Mouse (Mus musculus) urinary bladder, postnatal 4 days (tissue): ENCODE measurements at regions not wholly inside any gene's neighbourhood (a gene's known extent, or its start where the extent isn't known, plus 50 kb on each side); places are given as distances from the start of the nearest gene placed in this dataset.
"Not testable (repeated sequence)": the region's sequence is repeated elsewhere in the genome, so short reads cannot be mapped to it uniquely, and the experiment has no call there.

Experiments
- DNase-seq, 2 experiments: peaks; one replicate each; pipeline ENCODE4 v3.0.0; 2021 to 2022; ENCODE audit warnings: low spot score in 2 of 2

GRCm38 (mm10) chr6:31132396-31133190 lies 173.7 kb upstream of the Klf14 start:
- no peak for DNase-seq

DNA sequence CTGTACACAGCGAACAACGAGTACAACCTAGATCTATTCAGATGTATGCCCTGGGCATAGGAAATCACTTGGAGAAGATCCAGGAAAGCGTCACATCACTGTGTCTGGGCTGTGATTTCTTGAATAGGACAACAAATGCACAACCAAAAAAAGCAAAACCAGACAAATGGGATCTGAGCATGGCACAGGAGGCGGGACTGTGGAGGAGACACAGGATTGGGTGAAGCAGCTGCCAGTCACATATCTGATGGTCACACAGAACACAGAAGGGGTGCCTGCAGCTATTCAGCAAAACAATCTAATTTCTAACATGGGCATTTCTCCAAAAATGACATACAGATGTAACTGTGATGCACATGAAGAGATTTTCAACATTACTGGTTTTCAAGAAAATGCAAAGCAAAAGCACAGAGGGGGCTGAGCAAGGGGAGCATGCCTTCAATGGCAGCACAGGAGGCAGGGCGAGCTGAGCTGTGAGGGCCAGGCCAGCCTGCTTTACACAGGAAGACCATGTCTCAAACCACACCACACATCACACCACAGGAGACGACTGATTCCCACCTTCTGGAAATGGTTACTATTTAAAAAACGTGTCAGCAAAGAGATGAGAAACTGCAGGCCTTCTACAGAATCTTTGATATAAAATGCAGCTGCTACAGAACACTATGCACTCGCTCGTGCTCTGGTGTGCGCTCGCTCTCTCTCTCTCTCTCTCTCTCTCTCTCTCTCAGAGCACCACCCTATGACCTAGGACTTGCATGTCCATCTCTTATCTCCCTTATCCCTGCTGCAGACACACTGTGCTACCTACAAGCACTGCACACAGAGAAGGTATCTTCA lies 175.2 kb upstream of the Klf14 start:
- no peak for DNase-seq

DNA sequence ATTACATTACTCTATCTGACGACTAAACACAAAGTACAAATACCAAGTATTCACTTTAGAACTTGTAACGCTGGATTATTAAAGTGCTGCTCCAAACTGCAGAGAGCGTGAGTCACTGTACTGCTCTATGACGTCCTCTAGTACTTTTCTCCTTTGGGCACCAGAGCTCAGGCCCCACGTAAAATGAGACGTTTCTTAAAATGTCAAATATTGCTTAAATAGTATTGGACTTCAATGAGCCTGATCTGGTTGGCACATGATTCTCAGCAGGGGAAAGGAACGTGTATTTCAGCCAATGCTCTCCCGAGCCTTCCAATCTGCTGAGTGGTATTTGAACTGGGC lies 175.8 kb upstream of the Klf14 start:
- no peak for DNase-seq

DNA sequence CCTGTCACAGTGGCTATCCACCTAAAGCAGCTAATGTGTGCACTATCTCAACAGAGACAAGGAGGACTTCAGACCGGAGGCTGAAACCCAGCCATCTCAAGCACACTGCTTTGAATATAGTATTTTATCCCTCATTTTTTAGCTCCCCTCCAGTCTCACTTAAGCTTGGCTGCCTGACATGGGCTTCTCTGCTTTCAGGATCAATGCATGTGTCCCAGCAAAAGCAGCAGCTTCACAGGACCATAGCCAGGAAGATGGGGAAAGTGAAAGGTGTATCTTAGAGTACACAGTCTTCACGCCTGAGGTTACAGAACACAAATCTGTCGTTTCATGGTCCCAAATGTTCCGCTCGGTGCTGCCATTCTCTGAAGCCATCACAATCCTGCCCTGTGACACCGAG lies 176.7 kb upstream of the Klf14 start:
- no peak for DNase-seq

- DNase-seq: no peak
Measured at GRCm38 (mm10) chr6:31136895-31137294, 178.0 kb upstream of the Klf14 start.

DNA sequence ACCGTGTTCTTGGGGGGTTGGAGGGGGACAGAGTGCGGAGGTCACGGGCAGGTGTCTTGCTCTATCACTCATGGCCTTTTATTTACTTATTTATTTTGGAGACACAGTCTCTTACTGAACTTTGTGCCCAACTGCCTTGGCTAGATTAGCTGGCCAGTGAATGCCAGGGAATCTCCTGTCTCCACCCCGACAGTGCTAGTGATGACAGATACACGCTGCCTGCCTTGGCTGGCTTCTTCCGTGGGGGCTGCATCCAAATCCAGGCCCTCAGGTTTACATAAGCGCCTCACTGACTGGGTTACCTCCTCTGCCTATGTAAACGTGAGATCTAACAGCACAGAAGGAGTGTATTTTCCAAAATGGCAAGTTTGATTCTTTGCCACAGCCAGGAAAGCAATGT lies 178.5 kb upstream of the Klf14 start:
- DNase-seq: no peak

GRCm38 (mm10) chr6:31140000-31140399 lies 181.1 kb upstream of the Klf14 start:
- DNase-seq: no peak

GRCm38 (mm10) chr6:31140593-31140992 lies 181.7 kb upstream of the Klf14 start:
- no peak for DNase-seq

- no peak for DNase-seq
Measured at GRCm38 (mm10) chr6:31141486-31141885, 182.6 kb upstream of the Klf14 start.

DNA sequence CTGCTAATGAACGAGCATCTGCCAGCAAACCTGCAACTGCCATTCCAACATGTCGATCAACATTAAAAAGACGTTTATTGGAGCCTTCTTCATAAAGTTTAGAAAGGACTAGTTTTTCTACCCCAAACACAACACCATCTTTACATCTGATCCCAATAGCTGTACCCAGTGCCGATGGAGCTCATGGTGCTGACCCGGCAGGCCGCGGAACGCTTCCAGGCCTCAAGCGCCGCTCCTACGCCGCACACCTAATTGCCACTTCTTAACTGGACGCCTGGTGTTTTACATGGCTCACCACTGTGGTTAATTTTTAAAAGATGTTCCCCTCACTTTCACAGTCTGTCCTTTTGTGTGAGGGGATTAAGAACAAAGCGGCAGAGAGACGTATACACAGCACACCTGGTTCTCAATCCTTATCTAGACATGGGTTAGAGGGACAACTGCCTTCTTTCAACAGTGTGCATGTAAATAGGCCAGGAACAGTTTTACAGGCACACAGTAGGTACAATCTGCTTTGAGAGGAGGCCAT lies 183.7 kb upstream of the Klf14 start:
- DNase-seq: not testable (repeated sequence)

DNA sequence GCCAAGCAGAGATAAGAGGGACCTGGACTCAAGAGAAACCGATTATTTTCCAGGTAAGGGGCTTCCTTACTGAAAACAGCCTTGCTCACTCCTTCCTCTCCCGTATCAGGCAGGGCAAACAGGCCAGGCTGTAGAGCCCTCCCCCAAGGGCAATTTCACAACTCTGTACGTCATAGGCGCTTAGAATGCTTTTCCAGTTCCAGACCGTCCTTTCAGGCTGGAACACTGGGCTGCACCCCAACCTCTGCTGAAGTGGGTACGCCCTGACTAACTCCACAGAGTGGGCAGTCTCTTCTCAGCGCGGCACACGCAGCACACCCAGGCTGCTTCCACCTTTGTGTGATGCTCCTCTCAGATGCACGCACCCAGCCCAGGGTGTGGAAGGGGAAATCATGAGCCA lies 186.8 kb upstream of the Klf14 start:
- DNase-seq: no peak

- no peak for DNase-seq
Measured at GRCm38 (mm10) chr6:31146779-31147178, 187.9 kb upstream of the Klf14 start.

DNA sequence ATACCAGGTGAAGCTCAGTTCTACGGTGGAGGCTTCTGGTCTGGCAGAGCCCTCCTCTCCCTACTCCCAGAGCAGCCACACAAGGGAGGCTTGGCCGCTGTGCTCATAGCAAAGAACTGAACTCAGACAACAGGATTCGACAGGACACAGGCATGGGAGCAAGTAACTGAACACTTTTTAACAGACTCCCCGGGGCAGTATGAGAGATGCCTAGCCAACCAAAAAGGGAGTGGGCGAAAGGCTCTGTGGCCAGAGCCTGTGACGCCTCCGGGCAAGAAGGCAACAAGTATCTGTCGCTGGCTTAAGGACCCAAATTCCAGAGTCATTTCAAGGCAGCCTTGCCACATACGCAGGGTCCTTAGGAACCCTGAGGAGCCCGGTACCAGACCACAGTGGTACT lies 188.8 kb upstream of the Klf14 start:
- DNase-seq: no peak

DNA sequence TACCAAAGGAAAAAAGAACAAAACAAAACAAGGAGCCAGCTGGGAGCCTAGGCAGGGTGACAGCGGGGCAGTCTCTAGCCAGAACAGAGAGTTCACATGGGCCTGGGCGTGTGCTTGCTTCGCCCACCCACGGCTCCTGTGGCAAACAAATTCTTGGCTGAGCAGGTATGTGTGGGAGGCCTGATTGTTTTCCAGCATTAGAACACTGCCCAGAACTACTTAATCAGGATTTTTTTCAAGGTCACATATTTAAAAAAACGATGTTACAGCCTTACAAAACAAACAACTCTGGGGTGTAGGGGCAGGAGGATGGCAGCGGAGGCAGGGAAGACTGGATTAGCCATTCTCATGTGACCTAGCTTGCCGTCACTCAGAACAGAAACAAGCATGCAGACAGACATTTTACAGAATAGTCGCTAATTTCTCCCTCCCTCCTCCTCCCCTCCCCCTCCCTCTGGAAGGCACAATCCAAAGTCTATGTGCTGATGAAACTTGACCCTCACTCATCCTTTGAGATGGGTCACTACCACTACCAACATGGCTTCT lies 189.5 kb upstream of the Klf14 start:
- DNase-seq: no peak

GRCm38 (mm10) chr6:31149164-31149563 lies 190.3 kb upstream of the Klf14 start:
- no peak for DNase-seq

- no peak for DNase-seq
Measured at GRCm38 (mm10) chr6:31150416-31150815, 191.5 kb upstream of the Klf14 start.

GRCm38 (mm10) chr6:31155857-31156256 lies 197.0 kb upstream of the Klf14 start:
- DNase-seq: no peak

GRCm38 (mm10) chr6:31156999-31157398 lies 198.1 kb upstream of the Klf14 start:
- no peak for DNase-seq

GRCm38 (mm10) chr6:31157429-31157828 lies 198.6 kb upstream of the Klf14 start:
- no peak for DNase-seq

DNA sequence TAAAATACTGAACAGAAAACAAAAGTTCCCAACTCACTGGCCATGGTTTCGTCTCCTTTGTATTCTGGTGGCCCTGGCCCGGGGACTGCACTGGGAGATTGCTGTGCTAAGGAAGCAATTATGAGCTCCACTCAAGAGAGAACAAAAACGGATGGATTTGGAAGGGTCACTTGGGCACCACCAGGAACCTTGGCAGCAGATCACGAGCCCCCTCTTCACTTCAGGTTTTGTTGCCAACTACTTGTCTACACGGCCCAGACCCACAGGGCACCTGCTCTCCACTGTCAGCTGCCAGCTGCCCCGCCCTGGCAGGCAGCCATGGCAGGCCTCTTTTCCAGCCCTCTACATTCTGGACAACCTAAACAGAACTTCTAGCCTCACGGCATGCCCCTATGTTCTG lies 199.8 kb upstream of the Klf14 start:
- no peak for DNase-seq

GRCm38 (mm10) chr6:31159240-31159639 lies 200.4 kb upstream of the Klf14 start:
- DNase-seq: no peak

GRCm38 (mm10) chr6:31159935-31160670 lies 201.2 kb upstream of the Klf14 start:
- DNase-seq: no peak
